Mouse (Mus musculus) gastrocnemius, postnatal 10 days (tissue): Measurements from ENCODE around the gene Trappc12. TPM values are rescaled to one million over a fixed set of nuclear protein-coding genes. Genes with fewer than 3 reads are reported as not detected.

Experiments
- DNase-seq: peaks from one replicate; pipeline ENCODE4 v3.0.0; 2021; ENCODE audit warnings: mixed read lengths
- long read RNA-seq, 2 experiments: library from polyadenylated mRNA; stranded (forward); transcript quantifications; one replicate each; pipeline ENCODE4 v2.0.0; 2021
- total RNA-seq, 2 experiments: library from RNA; stranded (reverse); gene quantifications; 2 replicates each; pipeline ENCODE4 v1.2.3; 2021

The Trappc12 gene
- 10 to 100 TPM; 15.0 to 18.4 TPM for total RNA-seq
- long read RNA-seq, experiment 1, transcript Trappc12-202 (12 exons, 3,230 nt), result minor isoform, 9 of 34 reads
- long read RNA-seq, experiment 1, transcript Trappc12-201 (12 exons, 3,377 nt), result major isoform, 17 of 34 reads
- long read RNA-seq, experiment 1, partial matches to known transcripts, result 4 of 34 reads
- long read RNA-seq, experiment 1, other reads (novel, unspliced or antisense), result 4 of 34 reads
- long read RNA-seq, experiment 2, transcript Trappc12-202 (12 exons, 3,230 nt), result major isoform, 9 of 30 reads
- long read RNA-seq, experiment 2, transcript Trappc12-201 (12 exons, 3,377 nt), result major isoform, 9 of 30 reads
- long read RNA-seq, experiment 2, partial matches to known transcripts, result 4 of 30 reads
- long read RNA-seq, experiment 2, other reads (novel, unspliced or antisense), result 8 of 30 reads

- peak; percentile 87 for DNase-seq
Observed at GRCm38 (mm10) chr12:28750021-28750633, at the start of gene Trappc12. Gene Trappc12 (minus strand): TSS chr12:28750472.

- peak; percentile 10 for DNase-seq
Observed at GRCm38 (mm10) chr12:28799798-28800411, 49.6 kb upstream of the Trappc12 start.

- DNase-seq, result no peak
Observed at GRCm38 (mm10) chr12:28796881-28797420, 46.7 kb upstream of the Trappc12 start.

GRCm38 (mm10) chr12:28795041-28795440, 44.8 kb upstream of the Trappc12 start:
- no peak for DNase-seq

GRCm38 (mm10) chr12:28793715-28794114, 43.4 kb upstream of the Trappc12 start:
- DNase-seq, result no peak

- no peak for DNase-seq
Observed at GRCm38 (mm10) chr12:28792613-28793012, 42.3 kb upstream of the Trappc12 start.

- no peak for DNase-seq
Observed at GRCm38 (mm10) chr12:28786310-28786709, 36.0 kb upstream of the Trappc12 start.

- DNase-seq, result no peak
Observed at GRCm38 (mm10) chr12:28785299-28785698, 35.0 kb upstream of the Trappc12 start.

- DNase-seq, result no peak
Observed at GRCm38 (mm10) chr12:28784864-28785263, 34.6 kb upstream of the Trappc12 start.

- peak; percentile 26 for DNase-seq
Observed at GRCm38 (mm10) chr12:28784355-28784754, 34.1 kb upstream of the Trappc12 start.

- no peak for DNase-seq
Observed at GRCm38 (mm10) chr12:28782637-28783036, 32.4 kb upstream of the Trappc12 start.

GRCm38 (mm10) chr12:28780180-28780579, 29.9 kb upstream of the Trappc12 start:
- no peak for DNase-seq

GRCm38 (mm10) chr12:28775627-28776026, 25.4 kb upstream of the Trappc12 start:
- DNase-seq, result no peak

- DNase-seq, result no peak
Observed at GRCm38 (mm10) chr12:28775120-28775519, 24.8 kb upstream of the Trappc12 start.

- DNase-seq, result no peak
Observed at GRCm38 (mm10) chr12:28773815-28774214, 23.5 kb upstream of the Trappc12 start.

GRCm38 (mm10) chr12:28769953-28770352, 19.7 kb upstream of the Trappc12 start:
- DNase-seq, result no peak

- no peak for DNase-seq
Observed at GRCm38 (mm10) chr12:28756019-28756418, 5.7 kb upstream of the Trappc12 start.

GRCm38 (mm10) chr12:28751508-28752263, 1.4 kb upstream of the Trappc12 start, which contains the start of gene Eipr1:
Gene Eipr1 (plus strand): TSS chr12:28751803.
- DNase-seq, result peak; percentile 77

- no peak for DNase-seq
Observed at GRCm38 (mm10) chr12:28750876-28751275, 604 bp upstream of the Trappc12 start.

GRCm38 (mm10) chr12:28743328-28743727, 6.9 kb downstream of the Trappc12 start:
- no peak for DNase-seq

GRCm38 (mm10) chr12:28735293-28735692, 15.0 kb downstream of the Trappc12 start:
- DNase-seq, result no peak

- no peak for DNase-seq
Observed at GRCm38 (mm10) chr12:28734271-28734670, 16.0 kb downstream of the Trappc12 start.
